Mouse (Mus musculus) olfactory bulb, adult 2 months (tissue): Measurements from ENCODE around the gene Clcc1.

ENCODE experiments used
- CTCF ChIP-seq: fragments of 200-500 bp; IDR thresholded peaks from 2 replicates; pipeline ENCODE4 v1.5.1; 2012; ENCODE audit warnings: low read depth, mild to moderate bottlenecking, low read length, moderate library complexity; ENCODE audit not compliant: insufficient read depth
- POLR2A ChIP-seq: fragments of 200-500 bp; IDR thresholded peaks from 2 replicates; pipeline ENCODE4 v1.6.1; 2012; ENCODE audit warnings: mild to moderate bottlenecking, low read depth, low read length, moderate library complexity; ENCODE audit not compliant: insufficient read depth

GRCm38 (mm10) chr3:108722036-108722872 is 68.5 kb downstream of the Clcc1 start, which contains the start of gene Gpsm2:
- TF ChIP-seq CTCF (no peak), POLR2A (peak; percentile 57; the same call in 1 of the 2 replicates)
